Mouse (Mus musculus) midbrain, embryonic 11.5 days (tissue): ENCODE results near the gene Sun1. TPM values are rescaled to one million over a fixed set of nuclear protein-coding genes. Genes with fewer than 3 reads are reported as not detected.

Experiments
- ATAC-seq: fragments of 200-750 bp; cut with Nextera tagmentation; 2 replicates; pipeline ENCODE4 v1.8.0; 2017; ENCODE audit warnings: moderate TSS enrichment, moderate library complexity; ENCODE audit not compliant: low FRiP score
- DNase-seq: peaks from one replicate; pipeline ENCODE4 v3.0.0; 2015; ENCODE audit warnings: low spot score; ENCODE audit errors: missing footprints
- H3K27ac ChIP-seq: fragments of 300-500 bp; sonication (generic); 2 replicates; pipeline ENCODE4 v1.5.1; 2014; ENCODE audit warnings: low read depth, low read length
- H3K27me3 ChIP-seq: fragments of 300-500 bp; sonication (generic); 2 replicates; pipeline ENCODE4 v1.6.1; 2014; ENCODE audit warnings: mild to moderate bottlenecking, low read length, moderate library complexity, mixed read lengths; ENCODE audit not compliant: control insufficient read depth, insufficient read depth
- H3K36me3 ChIP-seq: fragments of 300-500 bp; sonication (generic); 2 replicates; pipeline ENCODE4 v1.6.1; 2014; ENCODE audit warnings: mild to moderate bottlenecking, low read length, moderate library complexity, mixed read lengths; ENCODE audit not compliant: control insufficient read depth, insufficient read depth
- H3K4me1 ChIP-seq: fragments of 300-500 bp; sonication (generic); 2 replicates; pipeline ENCODE4 v1.6.1; 2014; ENCODE audit warnings: low read length; ENCODE audit not compliant: control insufficient read depth, insufficient read depth
- H3K4me2 ChIP-seq: fragments of 300-500 bp; sonication (generic); 2 replicates; pipeline ENCODE4 v1.6.1; 2014; ENCODE audit warnings: mild to moderate bottlenecking, moderate library complexity
- H3K4me3 ChIP-seq: fragments of 300-500 bp; sonication (generic); 2 replicates; pipeline ENCODE4 v1.5.1; 2014; ENCODE audit warnings: low read depth, low read length
- H3K9ac ChIP-seq: fragments of 300-500 bp; sonication (generic); 2 replicates; pipeline ENCODE4 v1.6.1; 2014; ENCODE audit warnings: low read length
- H3K9me3 ChIP-seq: fragments of 300-500 bp; sonication (generic); 2 replicates; pipeline ENCODE4 v1.6.1; 2016; ENCODE audit warnings: low read length; ENCODE audit not compliant: control insufficient read depth
- WGBS: fragments of 180-500 bp; shearing (Covaris S2); extraction: QIAGEN DNeasy Blood & Tissue Kit; methylation state at CpG from one replicate; pipeline ENCODE4 v1.1.7; 2014; 5-methylcytosine and 5-hydroxymethylcytosine counted together
- polyA plus RNA-seq: library from polyadenylated mRNA; unstranded; fragments of >200 nt; fragmentation: Nextera tagmentation; extraction: Ambion mirVana; gene quantifications from 2 replicates; pipeline ENCODE4 v1.2.1, GENCODE M21; 2014

Gene Sun1
- polyA plus RNA-seq, 1 experiment from 2014 or later = 41.9 TPM

GRCm38 (mm10) chr5:139282191-139282590 lies 81.8 kb downstream of the Sun1 start:
- Histone ChIP-seq H3K9me3 (no peaks in the 10 kb centered on the region), H3K36me3 (no peaks in the 10 kb centered on the region), H3K4me2 (no peak overlapping the region), H3K9ac (no peak overlapping the region), H3K4me3 (no peak overlapping the region), H3K4me1 (no peaks in the 10 kb centered on the region), H3K27me3 (no peaks in the 10 kb centered on the region), H3K27ac (no peak overlapping the region)
- DNase-seq (peak; percentile 99), ATAC-seq (peak; percentile 61; the same call in 1 of the 2 replicates)
- 3% methylated on average over 15 of the region's 15 CpGs for WGBS

DNA sequence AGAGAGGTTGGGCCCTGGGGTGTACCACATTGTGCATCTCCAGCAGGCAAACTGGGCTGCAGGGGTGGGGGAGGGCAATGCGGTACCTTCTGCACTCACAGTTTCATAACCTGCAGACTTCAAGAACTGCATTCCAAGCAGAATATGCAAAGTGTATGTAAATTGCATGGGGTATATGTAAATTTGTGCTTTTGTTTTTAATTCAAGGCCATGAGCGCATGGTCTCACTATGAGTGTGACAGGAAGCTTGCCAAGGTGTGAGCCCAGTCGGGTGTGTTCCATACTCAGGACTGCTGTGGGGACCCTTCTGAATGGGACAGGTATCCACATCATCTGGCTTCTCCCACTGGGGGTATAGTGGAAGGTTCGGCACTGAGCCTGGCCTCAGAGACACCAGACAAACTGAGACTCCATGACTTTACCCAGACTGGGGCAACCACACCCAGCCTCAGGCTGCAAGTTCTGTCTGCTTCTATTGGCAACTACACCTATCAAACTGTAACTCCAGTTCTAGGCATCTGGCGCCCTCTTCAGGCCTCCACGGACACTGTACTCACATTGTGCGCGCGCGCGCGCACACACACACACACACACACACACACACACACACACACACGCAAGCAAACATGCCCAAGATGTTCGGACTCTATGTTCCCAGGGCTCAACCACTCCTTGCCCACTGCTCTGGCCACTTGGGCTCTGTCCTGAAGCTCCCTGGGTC lies 83.2 kb downstream of the Sun1 start:
- Histone ChIP-seq H3K4me1 (no peaks in the 10 kb centered on the region), H3K36me3 (no peaks in the 10 kb centered on the region), H3K4me3 (no peak overlapping the region), H3K27me3 (no peaks in the 10 kb centered on the region), H3K4me2 (no peak overlapping the region), H3K9ac (no peak overlapping the region), H3K9me3 (no peaks in the 10 kb centered on the region), H3K27ac (no peak overlapping the region)
- no peak for ATAC-seq
- DNase-seq = peak; percentile 80
- WGBS = 92% methylated on average over 14 of the region's 14 CpGs

GRCm38 (mm10) chr5:139285383-139286067 lies 85.1 kb downstream of the Sun1 start:
- WGBS = 52% methylated on average over 8 of the region's 8 CpGs
- H3K4me1 ChIP-seq = no peaks in the 10 kb centered on the region
- no peak overlapping the region for H3K27ac ChIP-seq
- no peak overlapping the region for H3K9ac ChIP-seq
- no peak overlapping the region for H3K4me3 ChIP-seq
- ATAC-seq (no peak), DNase-seq (peak; percentile 49)
- no peak overlapping the region for H3K4me2 ChIP-seq
- no peaks in the 10 kb centered on the region for H3K27me3 ChIP-seq
- no peaks in the 10 kb centered on the region for H3K36me3 ChIP-seq
- no peaks in the 10 kb centered on the region for H3K9me3 ChIP-seq

DNA sequence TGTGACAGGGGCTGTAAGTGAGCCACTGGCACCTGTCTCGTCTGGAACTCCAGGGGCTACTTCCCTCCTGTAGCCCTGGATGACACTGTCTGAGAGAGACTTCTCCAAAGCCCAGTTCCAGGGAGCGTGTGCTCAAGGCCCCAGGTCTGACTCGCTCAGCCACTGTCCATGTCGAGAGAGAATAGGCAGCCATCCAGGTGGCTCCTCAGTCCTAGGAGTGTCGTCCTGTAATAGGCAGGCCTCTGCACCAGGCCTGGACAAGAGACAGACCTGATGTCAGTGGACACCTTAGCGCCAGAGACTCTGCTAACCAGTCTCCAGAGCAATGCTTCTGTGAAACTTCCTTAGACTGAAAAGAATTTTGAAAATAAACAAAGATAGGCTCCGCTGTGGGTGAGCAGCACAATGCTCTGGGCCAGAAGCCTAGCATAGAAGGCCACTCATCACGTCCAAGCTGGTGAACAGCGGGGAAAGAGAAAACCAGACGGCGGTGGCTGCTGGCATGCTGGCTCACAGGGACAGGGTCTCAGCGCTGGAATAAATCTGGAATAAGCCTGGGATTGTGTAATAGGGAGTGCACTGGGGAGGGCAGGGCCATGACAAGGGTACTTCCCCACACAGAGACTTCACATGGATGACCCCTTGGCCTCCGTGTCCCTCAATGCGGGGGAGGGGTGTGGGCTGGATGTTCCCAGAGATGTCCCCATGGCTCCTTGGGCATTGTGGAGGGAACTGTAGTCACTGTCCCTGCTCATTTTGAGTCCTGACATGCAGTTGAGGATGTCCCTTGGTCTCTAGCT lies 85.9 kb downstream of the Sun1 start:
- ATAC-seq (no peak), DNase-seq (peak; percentile 75)
- Histone ChIP-seq H3K27me3 (no peaks in the 10 kb centered on the region), H3K36me3 (no peaks in the 10 kb centered on the region), H3K27ac (no peak overlapping the region), H3K9ac (no peak overlapping the region), H3K9me3 (no peaks in the 10 kb centered on the region), H3K4me3 (no peak overlapping the region), H3K4me2 (no peak overlapping the region), H3K4me1 (no peaks in the 10 kb centered on the region)
- 77% methylated on average over 14 of the region's 14 CpGs for WGBS

- DNase-seq (peak; percentile 65), ATAC-seq (no peak)
- Histone ChIP-seq H3K27ac (no peak overlapping the region), H3K4me2 (no peak overlapping the region), H3K4me3 (no peak overlapping the region), H3K4me1 (no peaks in the 10 kb centered on the region), H3K36me3 (no peaks in the 10 kb centered on the region), H3K27me3 (no peaks in the 10 kb centered on the region), H3K9ac (no peak overlapping the region), H3K9me3 (no peaks in the 10 kb centered on the region)
- 90% methylated on average over 5 of the region's 5 CpGs for WGBS
Observed at GRCm38 (mm10) chr5:139287099-139287498, 86.7 kb downstream of the Sun1 start.

DNA sequence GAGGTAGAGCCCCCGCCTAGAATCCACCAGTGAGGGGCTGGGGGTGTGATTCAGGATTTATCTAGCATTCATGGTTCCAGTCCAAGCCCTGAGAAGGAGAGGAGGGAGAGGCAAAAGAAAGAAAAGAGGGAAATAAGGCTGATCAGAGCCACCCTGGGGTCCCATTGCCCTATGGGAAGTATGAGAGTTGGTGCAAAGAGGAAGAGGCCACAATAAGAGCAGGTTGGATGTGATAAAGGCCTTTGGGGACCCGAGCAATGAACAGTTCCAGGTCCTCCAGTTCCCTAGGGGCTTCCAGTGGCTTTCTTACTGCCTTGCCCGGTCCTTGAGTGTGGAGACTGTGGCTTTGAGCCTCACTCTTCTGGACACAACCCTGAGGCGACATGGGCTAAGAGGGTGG lies 87.3 kb downstream of the Sun1 start:
- no peaks in the 10 kb centered on the region for H3K4me1 ChIP-seq
- DNase-seq (peak; percentile 41), ATAC-seq (no peak)
- no peak overlapping the region for H3K27ac ChIP-seq
- no peaks in the 10 kb centered on the region for H3K27me3 ChIP-seq
- H3K4me3 ChIP-seq = no peak overlapping the region
- H3K36me3 ChIP-seq = no peaks in the 10 kb centered on the region
- no peak overlapping the region for H3K4me2 ChIP-seq
- no peak overlapping the region for H3K9ac ChIP-seq
- WGBS = 79% methylated on average over 4 of the region's 4 CpGs
- H3K9me3 ChIP-seq = no peaks in the 10 kb centered on the region

DNA sequence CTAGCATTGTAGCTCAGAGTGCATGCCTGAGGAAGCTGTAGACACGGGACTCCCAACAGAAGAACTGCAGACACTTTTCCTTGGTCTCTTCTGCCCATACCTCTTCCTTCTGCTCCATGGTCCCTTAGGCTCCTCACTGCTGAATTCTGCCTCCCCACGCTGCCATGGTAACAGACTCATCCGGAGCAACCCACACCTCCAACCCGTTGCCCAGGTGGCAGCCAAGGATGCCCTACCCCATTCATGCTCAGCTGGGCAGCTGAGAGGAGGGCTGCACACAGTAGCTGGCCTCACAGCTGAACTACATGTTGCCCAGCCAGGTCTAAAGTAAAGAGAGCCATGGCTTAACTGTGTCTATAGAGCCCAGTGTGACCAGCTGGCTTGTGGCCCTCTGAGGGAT lies 88.2 kb downstream of the Sun1 start:
- ATAC-seq = no peak
- Histone ChIP-seq H3K9ac (no peak overlapping the region), H3K4me2 (no peak overlapping the region), H3K36me3 (no peaks in the 10 kb centered on the region), H3K4me3 (no peak overlapping the region), H3K27ac (no peak overlapping the region), H3K9me3 (no peaks in the 10 kb centered on the region), H3K4me1 (no peaks in the 10 kb centered on the region), H3K27me3 (no peaks in the 10 kb centered on the region)
- 75% methylated on average over 4 of the region's 4 CpGs for WGBS
- peak; percentile 61 for DNase-seq

- no peak overlapping the region for H3K27ac ChIP-seq
- no peaks in the 10 kb centered on the region for H3K27me3 ChIP-seq
- ATAC-seq (no peak), DNase-seq (peak; percentile 56)
- no peaks in the 10 kb centered on the region for H3K36me3 ChIP-seq
- H3K9me3 ChIP-seq = no peaks in the 10 kb centered on the region
- 89% methylated on average over 12 of the region's 12 CpGs for WGBS
- H3K4me1 ChIP-seq = no peaks in the 10 kb centered on the region
- H3K9ac ChIP-seq = no peak overlapping the region
- no peak overlapping the region for H3K4me3 ChIP-seq
- H3K4me2 ChIP-seq = no peak overlapping the region
Observed at GRCm38 (mm10) chr5:139290467-139291259, 90.2 kb downstream of the Sun1 start.
